Mouse (Mus musculus) brown adipose tissue, adult 24 weeks (tissue): Measurements from ENCODE around the gene Mrpl52. TPM values are rescaled to one million over a fixed set of nuclear protein-coding genes. Genes with fewer than 3 reads are reported as not detected.

ENCODE experiments used
- H3K27ac ChIP-seq: fragments of 200-500 bp; replicated peaks from 2 replicates; pipeline ENCODE4 v1.5.1; 2012; ENCODE audit warnings: low read depth, mild to moderate bottlenecking, low read length
- H3K4me1 ChIP-seq: fragments of 200-500 bp; 2 replicates; pipeline ENCODE4 v1.6.1; 2012; ENCODE audit warnings: low read length, mixed read lengths; ENCODE audit not compliant: control insufficient read depth, insufficient read depth, insufficient read length
- H3K4me3 ChIP-seq: fragments of 200-500 bp; 2 replicates; pipeline ENCODE4 v1.5.1; 2012; ENCODE audit warnings: low read depth, mild to moderate bottlenecking, low read length, moderate library complexity; ENCODE audit not compliant: insufficient read depth
- polyA plus RNA-seq: library from polyadenylated mRNA; stranded (reverse); fragments of >200 nt; gene quantifications from 2 replicates; pipeline ENCODE4 v1.2.4, GENCODE M21; 2012; ENCODE audit not compliant: missing spikeins, insufficient read depth, insufficient read length

Mrpl52 gene
- polyA plus RNA-seq, 1 experiment, result 148 TPM

- Histone ChIP-seq H3K4me3 (peak overlapping the region; percentile 75), H3K4me1 (peaks cover 6% of the 10 kb centered on the region), H3K27ac (no peak overlapping the region)
Measured at GRCm38 (mm10) chr14:54433941-54434531, 7.3 kb downstream of the Mrpl52 start.

- H3K27ac ChIP-seq, result no peak overlapping the region
- H3K4me3 ChIP-seq, result no peak overlapping the region
- H3K4me1 ChIP-seq, result peaks cover 5% of the 10 kb centered on the region
Measured at GRCm38 (mm10) chr14:54435194-54435918, 8.6 kb downstream of the Mrpl52 start.

- Histone ChIP-seq H3K4me3 (no peak overlapping the region), H3K4me1 (no peaks in the 10 kb centered on the region), H3K27ac (no peak overlapping the region)
Measured at GRCm38 (mm10) chr14:54439155-54439554, 12.4 kb downstream of the Mrpl52 start.

- H3K27ac ChIP-seq, result no peak overlapping the region
- no peaks in the 10 kb centered on the region for H3K4me1 ChIP-seq
- no peak overlapping the region for H3K4me3 ChIP-seq
Measured at GRCm38 (mm10) chr14:54439610-54440009, 12.9 kb downstream of the Mrpl52 start.

GRCm38 (mm10) chr14:54440538-54440937 is 13.8 kb downstream of the Mrpl52 start:
- Histone ChIP-seq H3K27ac (no peak overlapping the region), H3K4me3 (no peak overlapping the region), H3K4me1 (no peaks in the 10 kb centered on the region)

- H3K27ac ChIP-seq, result no peak overlapping the region
- H3K4me3 ChIP-seq, result no peak overlapping the region
- H3K4me1 ChIP-seq, result no peaks in the 10 kb centered on the region
Measured at GRCm38 (mm10) chr14:54441365-54441764, 14.7 kb downstream of the Mrpl52 start.

- Histone ChIP-seq H3K27ac (no peak overlapping the region), H3K4me3 (no peak overlapping the region), H3K4me1 (no peaks in the 10 kb centered on the region)
Measured at GRCm38 (mm10) chr14:54442548-54442947, 15.8 kb downstream of the Mrpl52 start.

- no peak overlapping the region for H3K4me3 ChIP-seq
- H3K27ac ChIP-seq, result peak overlapping the region; percentile 71; the same call in 1 of the 2 replicates
- H3K4me1 ChIP-seq, result no peaks in the 10 kb centered on the region
Measured at GRCm38 (mm10) chr14:54443196-54443595, 16.5 kb downstream of the Mrpl52 start.

GRCm38 (mm10) chr14:54443712-54444618 is 17.3 kb downstream of the Mrpl52 start:
- peak overlapping the region; percentile 56 for H3K27ac ChIP-seq
- H3K4me3 ChIP-seq, result no peak overlapping the region
- H3K4me1 ChIP-seq, result no peaks in the 10 kb centered on the region

- Histone ChIP-seq H3K4me3 (no peak overlapping the region), H3K27ac (no peak overlapping the region), H3K4me1 (no peaks in the 10 kb centered on the region)
Measured at GRCm38 (mm10) chr14:54445476-54445875, 18.8 kb downstream of the Mrpl52 start.

- Histone ChIP-seq H3K27ac (no peak overlapping the region), H3K4me3 (no peak overlapping the region)
Measured at GRCm38 (mm10) chr14:54453566-54453965, 26.9 kb downstream of the Mrpl52 start.

GRCm38 (mm10) chr14:54454669-54455528 is 28.2 kb downstream of the Mrpl52 start:
- H3K4me3 ChIP-seq, result no peak overlapping the region
- H3K27ac ChIP-seq, result no peak overlapping the region
- no peaks in the 10 kb centered on the region for H3K4me1 ChIP-seq

More at GRCm38 (mm10) chr14:54453566-54453965, 26.9 kb downstream of the Mrpl52 start:
- no peaks in the 10 kb centered on the region for H3K4me1 ChIP-seq

- Histone ChIP-seq H3K4me3 (no peak overlapping the region), H3K27ac (no peak overlapping the region), H3K4me1 (no peaks in the 10 kb centered on the region)
Measured at GRCm38 (mm10) chr14:54457907-54458569, 31.3 kb downstream of the Mrpl52 start.

GRCm38 (mm10) chr14:54462146-54462545 is 35.4 kb downstream of the Mrpl52 start:
- H3K4me3 ChIP-seq, result no peak overlapping the region

More at GRCm38 (mm10) chr14:54462146-54462545, 35.4 kb downstream of the Mrpl52 start:
- no peak overlapping the region for H3K27ac ChIP-seq
- no peaks in the 10 kb centered on the region for H3K4me1 ChIP-seq
